Mouse (Mus musculus): ENCODE measurements around the gene Spata21.

Spata21 gene

GRCm38 (mm10) chr4:141088033-141088432 lies at the start of gene Spata21:
Gene Spata21 (plus strand): TSS chr4:141088333.
- in situ Hi-C loops (cut with MboI; ENCODE audit: unreplicated experiment in 2 of 2): no loop called here

- in situ Hi-C loops (cut with MboI; ENCODE audit: unreplicated experiment in 2 of 2): no loop called here
Measured at GRCm38 (mm10) chr4:141041117-141041516, 47.0 kb upstream of the Spata21 start.

- in situ Hi-C loops (cut with MboI; ENCODE audit: unreplicated experiment in 2 of 2): no loop called here
Measured at GRCm38 (mm10) chr4:141044816-141045215, 43.3 kb upstream of the Spata21 start.

- in situ Hi-C loops (cut with MboI; ENCODE audit: unreplicated experiment in 2 of 2): no loop called here
Measured at GRCm38 (mm10) chr4:141048810-141049475, 39.2 kb upstream of the Spata21 start.

- in situ Hi-C loops (cut with MboI; ENCODE audit: unreplicated experiment in 2 of 2): no loop called here
Measured at GRCm38 (mm10) chr4:141049476-141049835, 38.7 kb upstream of the Spata21 start.

- in situ Hi-C loops (cut with MboI; ENCODE audit: unreplicated experiment in 2 of 2): loop anchor here in 1 of 2 experiments (25.0 kb wide), 1 partner anchor 1190 kb away; no protein-coding TSS in a partner anchor
Measured at GRCm38 (mm10) chr4:141052442-141052841, 35.7 kb upstream of the Spata21 start.

GRCm38 (mm10) chr4:141053138-141053537 lies 35.0 kb upstream of the Spata21 start:
- in situ Hi-C loops (cut with MboI; ENCODE audit: unreplicated experiment in 2 of 2): loop anchor here in 1 of 2 experiments (25.0 kb wide), 1 partner anchor 1191 kb away; no protein-coding TSS in a partner anchor

GRCm38 (mm10) chr4:141053568-141054161 lies 34.5 kb upstream of the Spata21 start:
- in situ Hi-C loops (cut with MboI; ENCODE audit: unreplicated experiment in 2 of 2): loop anchor here in 1 of 2 experiments (25.0 kb wide), 1 partner anchor 1191 kb away; no protein-coding TSS in a partner anchor

GRCm38 (mm10) chr4:141056970-141057369 lies 31.2 kb upstream of the Spata21 start:
- in situ Hi-C loops (cut with MboI; ENCODE audit: unreplicated experiment in 2 of 2): loop anchor here in 1 of 2 experiments (25.0 kb wide), 1 partner anchor 1195 kb away; no protein-coding TSS in a partner anchor

- in situ Hi-C loops (cut with MboI; ENCODE audit: unreplicated experiment in 2 of 2): loop anchor here in 1 of 2 experiments (25.0 kb wide), 1 partner anchor 1197 kb away; no protein-coding TSS in a partner anchor
Measured at GRCm38 (mm10) chr4:141058835-141059234, 29.3 kb upstream of the Spata21 start.

GRCm38 (mm10) chr4:141059616-141060425 lies 28.3 kb upstream of the Spata21 start:
- in situ Hi-C loops (cut with MboI; ENCODE audit: unreplicated experiment in 2 of 2): loop anchor here in 1 of 2 experiments (10.0 to 25.0 kb wide), 3 partner anchors 155 to 1198 kb away; partner anchors contain the start of genes Padi2 and Rcc2

- in situ Hi-C loops (cut with MboI; ENCODE audit: unreplicated experiment in 2 of 2): loop anchor here in 1 of 2 experiments (10.0 to 25.0 kb wide), 3 partner anchors 156 to 1198 kb away; partner anchors contain the start of genes Padi2 and Rcc2
Measured at GRCm38 (mm10) chr4:141060426-141061301, 27.5 kb upstream of the Spata21 start, which contains the start of gene Crocc. Gene Crocc (minus strand): TSS chr4:141060550.

- in situ Hi-C loops (cut with MboI; ENCODE audit: unreplicated experiment in 2 of 2): loop anchor here in 1 of 2 experiments (10.0 to 25.0 kb wide), 3 partner anchors 159 to 1202 kb away; partner anchors contain the start of genes Padi2 and Rcc2
Measured at GRCm38 (mm10) chr4:141064104-141064659, 24.0 kb upstream of the Spata21 start.

- in situ Hi-C loops (cut with MboI; ENCODE audit: unreplicated experiment in 2 of 2): loop anchor here in 1 of 2 experiments (10.0 to 25.0 kb wide), 3 partner anchors 160 to 1203 kb away; partner anchors contain the start of genes Padi2 and Rcc2
Measured at GRCm38 (mm10) chr4:141065123-141065522, 23.0 kb upstream of the Spata21 start.

- in situ Hi-C loops (cut with MboI; ENCODE audit: unreplicated experiment in 2 of 2): loop anchor here in 1 of 2 experiments (10.0 to 25.0 kb wide), 3 partner anchors 162 to 1205 kb away; partner anchors contain the start of genes Padi2 and Rcc2
Measured at GRCm38 (mm10) chr4:141066709-141067515, 21.2 kb upstream of the Spata21 start.

- in situ Hi-C loops (cut with MboI; ENCODE audit: unreplicated experiment in 2 of 2): loop anchor here in 1 of 2 experiments (10.0 to 25.0 kb wide), 3 partner anchors 163 to 1205 kb away; partner anchors contain the start of genes Padi2 and Rcc2
Measured at GRCm38 (mm10) chr4:141067516-141068046, 20.6 kb upstream of the Spata21 start.

- in situ Hi-C loops (cut with MboI; ENCODE audit: unreplicated experiment in 2 of 2): loop anchor here in 1 of 2 experiments (10.0 to 25.0 kb wide), 3 partner anchors 164 to 1206 kb away; partner anchors contain the start of genes Padi2 and Rcc2
Measured at GRCm38 (mm10) chr4:141068655-141069054, 19.5 kb upstream of the Spata21 start.
